Mouse (Mus musculus) mammary gland, adult 2 months (tissue): ENCODE results near the gene Vmn1r143. TPM values are rescaled to one million over a fixed set of nuclear protein-coding genes. Genes with fewer than 3 reads are reported as not detected.

Experiments
- polyA plus RNA-seq: library from polyadenylated mRNA; depleted of rRNA; stranded (reverse); fragments of >200 nt; gene quantifications from 2 replicates; pipeline ENCODE4 v1.2.3, GENCODE M21; 2012; ENCODE audit warnings: low replicate concordance; rRNA removed

Vmn1r143 gene
- polyA plus RNA-seq, result not detected in 2 replicates

GRCm38 (mm10) chr7:22189077-22189476 lies at the start of gene Vmn1r143:
Gene Vmn1r143, plus strand, starts transcription at chr7:22189377.

GRCm38 (mm10) chr7:22163935-22164334 lies 25.2 kb upstream of the Vmn1r143 start, which contains the start of gene Vmn1r142:
Gene Vmn1r142, minus strand, starts transcription at chr7:22164035.

GRCm38 (mm10) chr7:22201164-22201563 lies 12.0 kb downstream of the Vmn1r143 start, which contains the start of gene Gm8653:
Gene Gm8653, minus strand, starts transcription at chr7:22201264.

GRCm38 (mm10) chr7:22229384-22229783 lies 40.2 kb downstream of the Vmn1r143 start, which contains the start of gene Gm8453:
Gene Gm8453, minus strand, starts transcription at chr7:22229484.

Other genes with a start within 250 kb of the Vmn1r143 start
- not detected in 2 replicates for gene Vmn1r137, start 194.8 kb upstream of the Vmn1r143 start, polyA plus RNA-seq
- not detected in 2 replicates for gene Vmn1r138, start 160.5 kb upstream of the Vmn1r143 start, polyA plus RNA-seq
- not detected in 2 replicates for gene Gm6176, start 133.1 kb upstream of the Vmn1r143 start, polyA plus RNA-seq
- gene Vmn1r139, start 120.3 kb upstream of the Vmn1r143 start, polyA plus RNA-seq, result not detected in 2 replicates
- not detected in 2 replicates for gene Gm16451, start 71.1 kb upstream of the Vmn1r143 start, polyA plus RNA-seq
- not detected in 2 replicates for gene Gm10666, start 54.6 kb upstream of the Vmn1r143 start, polyA plus RNA-seq
- not detected in 2 replicates for gene Vmn1r142, start 25.3 kb upstream of the Vmn1r143 start, polyA plus RNA-seq
- not detected in 2 replicates for gene Gm8653, start 11.9 kb downstream of the Vmn1r143 start, polyA plus RNA-seq
- gene Gm8453, start 40.1 kb downstream of the Vmn1r143 start, polyA plus RNA-seq, result not detected in 2 replicates
- not detected in 2 replicates for gene Gm4187, start 140.3 kb downstream of the Vmn1r143 start, polyA plus RNA-seq
- gene Gm8660, start 181.7 kb downstream of the Vmn1r143 start, polyA plus RNA-seq, result not detected in 2 replicates
- not detected in 2 replicates for gene Vmn1r148, start 224.2 kb downstream of the Vmn1r143 start, polyA plus RNA-seq
- gene Vmn1r149, start 248.9 kb downstream of the Vmn1r143 start, polyA plus RNA-seq, result not detected in 2 replicates